Mouse (Mus musculus) spleen, adult 2 months (tissue): Measurements from ENCODE around the gene Atp5g3.

Experiments used
- CTCF ChIP-seq: fragments of 200-500 bp; IDR thresholded peaks from 2 replicates; pipeline ENCODE4 v1.5.1; 2011; ENCODE audit warnings: mild to moderate bottlenecking, inconsistent platforms; ENCODE audit not compliant: insufficient read depth, insufficient read length, insufficient replicate concordance; ENCODE audit errors: extremely low read depth
- POLR2A ChIP-seq: fragments of 200-500 bp; IDR thresholded peaks from 2 replicates; pipeline ENCODE4 v1.6.1; 2011; ENCODE audit warnings: low read depth, low read length, inconsistent platforms

DNA sequence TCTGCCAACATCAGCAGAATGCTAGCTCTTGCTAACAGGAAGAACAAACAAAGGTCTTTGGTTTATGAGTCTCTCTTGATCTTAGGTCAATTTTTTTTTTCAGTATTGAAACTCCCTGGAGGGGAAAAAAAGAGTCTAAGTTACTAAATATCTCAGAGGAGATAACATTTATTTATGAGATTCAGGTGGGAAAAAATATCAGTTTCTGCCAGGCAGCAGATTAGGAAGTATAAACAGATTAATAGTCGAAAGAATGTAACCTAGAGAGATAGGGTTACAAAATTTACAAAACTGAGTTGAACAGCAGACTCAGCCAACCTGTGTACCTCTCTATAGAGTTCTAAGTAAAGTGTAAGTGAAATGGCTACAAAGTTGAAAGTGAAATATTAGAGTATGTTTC, 10.8 kb downstream of the Atp5g3 start:
- TF ChIP-seq CTCF, result no peak
- no peak for TF ChIP-seq POLR2A
